ENCODE assay signal across 12 mouse cellular contexts in genomic region chr8:93983827-93984226, GRCm38 (mm10). TPM values are rescaled to one million over a fixed set of nuclear protein-coding genes. Genes with fewer than 3 reads are reported as not detected.
DNase-seq lines count a peak whose midpoint lies in the region; ATAC-seq and TF ChIP-seq lines count a peak whose summit lies in the region.
"Had no signal": no experiment of that assay in that cellular context is flagged by ENCODE, and none has a peak within 500 bp of the region (broad histone marks: within the 10 kb centered on the region; RNA-seq: fewer than 3 reads in every experiment).

No protein-coding gene starts in this region.

- H3K27ac ChIP-seq in kidney, adult 2 months (ENCODE audit: insufficient read depth, low read depth, low read length): no peak overlapping the region
- no peak overlapping the region for H3K27ac ChIP-seq in lung, postnatal 0 days (ENCODE audit: low read length)
- H3K27ac ChIP-seq: heart, embryonic 13.5 days; limb, embryonic 12.5 days; neural tube, embryonic 15.5 days had no signal

- no peak overlapping the region for H3K4me2 ChIP-seq in lung, postnatal 0 days (replicated peaks; ENCODE audit: low read depth, low read length)
- H3K4me2 ChIP-seq: heart, embryonic 13.5 days; limb, embryonic 12.5 days; neural tube, embryonic 15.5 days had no signal

- no peak overlapping the region for H3K4me3 ChIP-seq in kidney, adult 2 months (ENCODE audit: insufficient read depth, low read depth, low read length)
- H3K4me3 ChIP-seq in lung, postnatal 0 days (ENCODE audit: low read depth, low read length): no peak overlapping the region
- H3K4me3 ChIP-seq: heart, embryonic 13.5 days; limb, embryonic 12.5 days; neural tube, embryonic 15.5 days had no signal

- no peaks in the 10 kb centered on the region for H3K9me3 ChIP-seq in lung, postnatal 0 days (ENCODE audit: low read length)
- H3K9me3 ChIP-seq: heart, embryonic 13.5 days; limb, embryonic 12.5 days; neural tube, embryonic 15.5 days had no signal

- no peaks in the 10 kb centered on the region for H3K27me3 ChIP-seq in kidney, adult 2 months (replicated peaks; ENCODE audit: control insufficient read depth, insufficient read depth, low read length)
- no peaks in the 10 kb centered on the region for H3K27me3 ChIP-seq in lung, postnatal 0 days (replicated peaks; ENCODE audit: insufficient read depth, low read length)
- H3K27me3 ChIP-seq: heart, embryonic 13.5 days; limb, embryonic 12.5 days; neural tube, embryonic 15.5 days had no signal

- peaks cover 1% of the 10 kb centered on the region for H3K36me3 ChIP-seq in kidney, adult 2 months (ENCODE audit: control insufficient read depth, insufficient read depth, low read length)
- H3K36me3 ChIP-seq in lung, postnatal 0 days (ENCODE audit: insufficient read depth, low read length): peaks cover 27% of the 10 kb centered on the region; the same call in 1 of the 2 replicates

- DNase-seq in embryo, embryonic 10.5 days (ENCODE audit: low spot score): peak; percentile 24
- no peak for DNase-seq in embryo, embryonic 11 days
- no peak for DNase-seq in kidney, adult 2 months
- DNase-seq in kidney, adult 18-20 months: no peak
- no peak for DNase-seq in lung, postnatal 0 days (ENCODE audit: low spot score)
- no peak for DNase-seq in lung, postnatal 4 days
- peak; percentile 39 to 49 for DNase-seq in cerebellum, postnatal 36 days
- DNase-seq in urinary bladder, postnatal 14 days (ENCODE audit: low spot score): no peak
- DNase-seq: adrenal gland, postnatal 25 days had no signal

- peak; percentile 39 for TF ChIP-seq CTCF in kidney, adult 2 months (conservative IDR thresholded peaks at IDR 0.05; ENCODE audit: insufficient read depth, insufficient read length, low read depth, low read length)
- TF ChIP-seq CTCF in lung, postnatal 0 days (IDR thresholded peaks at IDR 0.05): peak; percentile 39

- WGBS in kidney, adult 2 months: 88% methylated on average over 3 of the region's 3 CpGs
- 81% methylated on average over 3 of the region's 3 CpGs for WGBS in lung, postnatal 0 days

- no peak overlapping the region for H3K9ac ChIP-seq in lung, postnatal 0 days (replicated peaks; ENCODE audit: low read depth)
- H3K9ac ChIP-seq: heart, embryonic 13.5 days; limb, embryonic 12.5 days; neural tube, embryonic 15.5 days had no signal

- TF ChIP-seq POLR2A in kidney, adult 2 months (IDR thresholded peaks at IDR 0.05; ENCODE audit: low read depth, low read length): no peak

- ATAC-seq in lung, postnatal 0 days: no peak

- no peak for TF ChIP-seq EP300 in lung, postnatal 0 days (IDR thresholded peaks at IDR 0.05)

- no peaks in the 10 kb centered on the region; the same call in 1 of the 2 replicates for H3K4me1 ChIP-seq in kidney, adult 2 months (ENCODE audit: control insufficient read depth, insufficient read depth, low read length)
- H3K4me1 ChIP-seq in lung, postnatal 0 days (ENCODE audit: insufficient read depth, low read depth, low read length): no peaks in the 10 kb centered on the region
- H3K4me1 ChIP-seq: limb, embryonic 12.5 days; neural tube, embryonic 15.5 days had no signal

RNA-seq across cellular contexts. Expression of gene Amfr, which starts 28.8 kb away (rescaled TPM):
- polyA plus RNA-seq in kidney, adult 2 months (2012; rRNA removed): 171 and 204 TPM in 2 replicates
- 57.4 and 61.6 TPM in 2 replicates for polyA plus RNA-seq in lung, postnatal 0 days (2015; fragmentation: Nextera tagmentation; extraction: Ambion mirVana)

RNA-seq across cellular contexts. Expression of gene Nudt21, which starts 53.0 kb away (rescaled TPM):
- polyA plus RNA-seq in kidney, adult 2 months (2012; rRNA removed): 19.6 and 22.1 TPM in 2 replicates
- polyA plus RNA-seq in lung, postnatal 0 days (2015; fragmentation: Nextera tagmentation; extraction: Ambion mirVana): 53.9 and 55.0 TPM in 2 replicates

RNA-seq across cellular contexts. Expression of gene Ogfod1, which starts 53.2 kb away (rescaled TPM):
- 6.6 and 8.7 TPM in 2 replicates for polyA plus RNA-seq in kidney, adult 2 months (2012; rRNA removed)
- 6.1 and 7.0 TPM in 2 replicates for polyA plus RNA-seq in lung, postnatal 0 days (2015; fragmentation: Nextera tagmentation; extraction: Ambion mirVana)

Comparison
In these comparisons a context has a peak if more than half of its experiments do, and no peak if none do; other contexts are left out.
1. DNase-seq: peak in embryo, embryonic 10.5 days (single experiment) and cerebellum, postnatal 36 days (2 of 2); none in embryo, embryonic 11 days (single experiment), kidney, adult 2 months (single experiment), kidney, adult 18-20 months (single experiment), lung, postnatal 0 days (single experiment), lung, postnatal 4 days (0 of 2) and urinary bladder, postnatal 14 days (single experiment).